In genomic region chr1:59383049-59383610, GRCm38 (mm10) we compare ENCODE assay signal across 15 mouse cellular contexts.
A peak's percentile ranks its signal among the peaks of the same experiment; 100 is the strongest.
DNase-seq lines count a peak whose midpoint lies in the region; ATAC-seq lines count a peak whose summit lies in the region.
"Had no signal": no experiment of that assay in that cellular context is flagged by ENCODE, and none has a peak within 500 bp of the region (broad histone marks: within the 10 kb centered on the region; RNA-seq: fewer than 3 reads in every experiment).

No protein-coding gene starts in this region.

- 0 out of 2 replicates have a peak, but pooled peaks cover 3% of the 10 kb centered on the region for H3K27me3 ChIP-seq in forebrain, embryonic 13.5 days
- H3K27me3 ChIP-seq: stomach, embryonic 15.5 days had no signal

- no peak overlapping the region for H3K4me3 ChIP-seq in forebrain, embryonic 13.5 days
- H3K4me3 ChIP-seq: layer of hippocampus, adult 2 months; midbrain, embryonic 10.5 days; stomach, embryonic 15.5 days had no signal

- H3K9me3 ChIP-seq in forebrain, embryonic 13.5 days (replicated peaks), result no peaks in the 10 kb centered on the region
- H3K9me3 ChIP-seq: midbrain, embryonic 10.5 days; stomach, embryonic 15.5 days had no signal

- peaks cover 7% of the 10 kb centered on the region for H3K4me1 ChIP-seq in forebrain, embryonic 13.5 days
- H3K4me1 ChIP-seq: stomach, embryonic 15.5 days had no signal

- ATAC-seq in common myeloid progenitor, adult 5-6 weeks (replicated peaks; ENCODE audit: low read depth, poor library complexity, severe bottlenecking), result peak; percentile 65; the same call in 1 of the 2 replicates
- ATAC-seq in forebrain, embryonic 13.5 days, result no peak
- ATAC-seq: forebrain, postnatal 0 days had no signal

- no peaks in the 10 kb centered on the region for H3K36me3 ChIP-seq in forebrain, embryonic 13.5 days (ENCODE audit: poor library complexity, severe bottlenecking)
- H3K36me3 ChIP-seq: midbrain, embryonic 10.5 days; stomach, embryonic 15.5 days had no signal

- no peak overlapping the region for H3K27ac ChIP-seq in forebrain, embryonic 13.5 days
- H3K27ac ChIP-seq: layer of hippocampus, adult 2 months; midbrain, embryonic 10.5 days; stomach, embryonic 15.5 days had no signal

- no peak overlapping the region for H3K4me2 ChIP-seq in forebrain, embryonic 13.5 days
- H3K4me2 ChIP-seq: stomach, embryonic 15.5 days had no signal

- intact Hi-C loops in heart, postnatal 36 days (cut with DNase I), result no loop called here

- H3K9ac ChIP-seq in forebrain, embryonic 13.5 days, result no peak overlapping the region
- H3K9ac ChIP-seq: forebrain, postnatal 0 days; stomach, embryonic 15.5 days had no signal

- peak; percentile 42 for DNase-seq in heart, adult 8-10 months (ENCODE audit: low spot score)
- DNase-seq in heart, postnatal 4 days, result no peak
- peak; percentile 12 to 24 for DNase-seq in heart, postnatal 36 days
- DNase-seq in lung, postnatal 36 days, result peak; percentile 35
- DNase-seq in testis, postnatal 14 days (ENCODE audit: low spot score), result no peak
- DNase-seq: adrenal gland, postnatal 14 days; cerebellum, adult 9-11 months; forebrain, postnatal 0 days; right cerebral cortex, adult 18-20 months; spleen, adult 18-20 months had no signal

- WGBS in forebrain, embryonic 13.5 days, result 59% methylated on average over 6 of the region's 6 CpGs

Comparison
In these comparisons a context has a peak if more than half of its experiments do, and no peak if none do; other contexts are left out.
1. DNase-seq: peak in heart, adult 8-10 months (single experiment), heart, postnatal 36 days (2 of 2) and lung, postnatal 36 days (single experiment); none in heart, postnatal 4 days (single experiment) and testis, postnatal 14 days (single experiment).